Mouse (Mus musculus): ENCODE measurements around the gene Mapk6. TPM values are rescaled to one million over a fixed set of nuclear protein-coding genes. Genes with fewer than 3 reads are reported as not detected.
A peak's percentile ranks its signal among the peaks of the same experiment; 100 is the strongest.

Mapk6 gene
- total RNA-seq, 2 experiments from 2014 or later = 24.8 to 29.1 TPM

GRCm38 (mm10) chr9:75427366-75428273 is 17.8 kb upstream of the Mapk6 start:
- no peak for DNase-seq

GRCm38 (mm10) chr9:75425796-75426391 is 16.1 kb upstream of the Mapk6 start:
- no peak for DNase-seq
- intact Hi-C loops (cut with DNase I) = no loop called here

More at GRCm38 (mm10) chr9:75427366-75428273, 17.8 kb upstream of the Mapk6 start:
- intact Hi-C loops (cut with DNase I) = no loop called here

GRCm38 (mm10) chr9:75424358-75425150 is 14.7 kb upstream of the Mapk6 start:
- DNase-seq = no peak
- intact Hi-C loops (cut with DNase I) = no loop called here

GRCm38 (mm10) chr9:75423683-75424082 is 13.9 kb upstream of the Mapk6 start:
- intact Hi-C loops (cut with DNase I) = no loop called here
- no peak for DNase-seq

GRCm38 (mm10) chr9:75422251-75422691 is 12.5 kb upstream of the Mapk6 start:
- intact Hi-C loops (cut with DNase I) = no loop called here
- no peak for DNase-seq

- intact Hi-C loops (cut with DNase I) = no loop called here
- DNase-seq = no peak
Measured at GRCm38 (mm10) chr9:75414204-75414603, 4.4 kb upstream of the Mapk6 start.

GRCm38 (mm10) chr9:75413206-75413605 is 3.4 kb upstream of the Mapk6 start:
- intact Hi-C loops (cut with DNase I) = no loop called here
- DNase-seq = no peak

GRCm38 (mm10) chr9:75411584-75411983 is 1.8 kb upstream of the Mapk6 start:
- intact Hi-C loops (cut with DNase I) = no loop called here
- DNase-seq = no peak

- no peak for DNase-seq
- intact Hi-C loops (cut with DNase I) = no loop called here
Measured at GRCm38 (mm10) chr9:75410868-75411487, 1.2 kb upstream of the Mapk6 start.

GRCm38 (mm10) chr9:75409031-75409851 is 564 bp downstream of the Mapk6 start:
- intact Hi-C loops (cut with DNase I) = loop anchor here (2.0 kb wide), 1 partner anchor 26 kb away; no protein-coding TSS in a partner anchor
- peak; percentile 73 to 86 for DNase-seq

- intact Hi-C loops (cut with DNase I) = loop anchor here (2.0 kb wide), 1 partner anchor 26 kb away; no protein-coding TSS in a partner anchor
- DNase-seq = no peak
Measured at GRCm38 (mm10) chr9:75408204-75408826, 1.5 kb downstream of the Mapk6 start.

GRCm38 (mm10) chr9:75407803-75408202 is 2.0 kb downstream of the Mapk6 start:
- intact Hi-C loops (cut with DNase I) = loop anchor here (2.0 kb wide), 1 partner anchor 27 kb away; no protein-coding TSS in a partner anchor
- peak; percentile 33 to 39 for DNase-seq

GRCm38 (mm10) chr9:75406121-75406520 is 3.7 kb downstream of the Mapk6 start:
- DNase-seq = no peak
- intact Hi-C loops (cut with DNase I) = no loop called here

- DNase-seq = no peak
- intact Hi-C loops (cut with DNase I) = no loop called here
Measured at GRCm38 (mm10) chr9:75403520-75403919, 6.3 kb downstream of the Mapk6 start.

- intact Hi-C loops (cut with DNase I) = no loop called here
- DNase-seq = no peak
Measured at GRCm38 (mm10) chr9:75401593-75402504, 8.0 kb downstream of the Mapk6 start.

GRCm38 (mm10) chr9:75400639-75401038 is 9.2 kb downstream of the Mapk6 start:
- DNase-seq = no peak
- intact Hi-C loops (cut with DNase I) = no loop called here

- DNase-seq = no peak
- intact Hi-C loops (cut with DNase I) = loop anchor here (5.0 kb wide), 1 partner anchor 33 kb away; no protein-coding TSS in a partner anchor
Measured at GRCm38 (mm10) chr9:75399069-75399468, 10.7 kb downstream of the Mapk6 start.

GRCm38 (mm10) chr9:75395971-75396370 is 13.8 kb downstream of the Mapk6 start:
- DNase-seq = no peak
- intact Hi-C loops (cut with DNase I) = loop anchor here (5.0 kb wide), 1 partner anchor 36 kb away; no protein-coding TSS in a partner anchor
